Mouse (Mus musculus) erythroblast, embryonic 14.5 days (primary cell): ENCODE data around the gene Cetn3. TPM values are rescaled to one million over a fixed set of nuclear protein-coding genes. Genes with fewer than 3 reads are reported as not detected.

Experiments
- H3K27me3 ChIP-seq: 2 replicates; pipeline ENCODE4 v1.6.1; 2012; ENCODE audit warnings: inconsistent platforms; ENCODE audit not compliant: control insufficient read depth
- H3K36me3 ChIP-seq: 2 replicates; pipeline ENCODE4 v1.6.1; 2012; ENCODE audit warnings: mild to moderate bottlenecking, inconsistent platforms; ENCODE audit not compliant: control insufficient read depth
- H3K4me1 ChIP-seq: 2 replicates; pipeline ENCODE4 v1.6.1; 2012; ENCODE audit warnings: inconsistent platforms; ENCODE audit not compliant: control insufficient read depth
- H3K4me3 ChIP-seq: replicated peaks from 2 replicates; pipeline ENCODE3; 2012; ENCODE audit warnings: moderate library complexity, mild to moderate bottlenecking, inconsistent platforms
- H3K9me3 ChIP-seq: 2 replicates; pipeline ENCODE4 v1.6.1; 2012; ENCODE audit warnings: low read length, inconsistent platforms, mixed read lengths; ENCODE audit not compliant: control insufficient read depth
- GATA1 ChIP-seq: IDR thresholded peaks from 2 replicates; pipeline ENCODE4 v1.6.1; 2012; ENCODE audit warnings: low read length, inconsistent platforms, mixed read lengths
- TAL1 ChIP-seq: IDR thresholded peaks from 3 replicates; pipeline ENCODE4 v1.6.1; 2012; ENCODE audit warnings: low read length, inconsistent platforms, mixed read lengths
- polyA plus RNA-seq: library from polyadenylated mRNA; stranded (reverse); fragments of >175 nt; gene quantifications from 2 replicates; pipeline ENCODE4 v1.2.3, GENCODE M21; 2012

Gene Cetn3
- 0.50 and 1.0 TPM in 2 replicates for polyA plus RNA-seq

DNA sequence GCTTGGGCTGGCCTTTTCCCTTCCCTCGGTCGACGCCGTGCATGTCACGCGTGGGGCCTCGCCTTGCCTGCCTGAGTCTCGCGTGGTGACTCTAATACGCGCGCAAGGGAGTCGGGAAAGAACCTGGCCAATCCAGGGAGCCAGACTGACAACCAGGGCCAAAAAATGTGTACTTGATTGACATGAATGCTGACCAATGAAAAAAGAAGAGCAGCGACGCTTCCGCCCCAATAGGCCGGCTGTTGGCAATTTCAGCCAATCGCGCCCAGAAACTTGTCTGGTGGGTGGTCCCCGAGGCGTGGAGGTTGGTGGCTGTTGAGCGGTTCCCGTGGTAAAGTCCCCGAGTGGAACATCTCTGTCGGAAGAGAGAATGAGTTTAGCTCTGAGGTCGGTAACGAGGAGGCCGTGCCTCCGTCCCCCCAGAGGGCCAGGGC is at the start of gene Cetn3:
Gene Cetn3, plus strand, starts transcription at position 107 of the 434 bp plus-strand sequence.
- Histone ChIP-seq H3K9me3 (no peaks in the 10 kb centered on the region), H3K27me3 (no peaks in the 10 kb centered on the region), H3K4me1 (peaks cover 25% of the 10 kb centered on the region), H3K36me3 (peaks cover 31% of the 10 kb centered on the region), H3K4me3 (peak within 1 kb of the TSS; percentile 78)
- TF ChIP-seq GATA1 = no peak
- TF ChIP-seq TAL1 = no peak

DNA sequence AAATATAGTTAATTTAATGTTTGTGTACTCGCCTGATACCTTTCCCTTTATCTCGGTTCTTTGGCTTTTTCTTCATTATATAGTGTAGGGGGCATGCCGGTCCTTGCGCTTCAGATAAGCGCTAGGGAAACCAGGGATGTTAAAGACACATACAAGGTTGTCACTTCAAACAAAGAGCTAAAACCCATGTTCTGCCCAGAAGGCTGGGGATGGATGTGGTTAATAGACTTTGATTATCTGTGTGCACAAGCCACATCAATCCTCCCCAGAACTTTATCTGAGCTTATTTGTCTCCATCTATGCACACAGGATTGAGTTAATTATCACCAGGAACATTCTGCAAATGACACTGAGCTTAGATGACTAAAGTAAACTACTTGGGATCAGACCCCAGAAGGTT is 46.3 kb upstream of the Cetn3 start:
- H3K36me3 ChIP-seq = no peaks in the 10 kb centered on the region
- H3K27me3 ChIP-seq = no peaks in the 10 kb centered on the region
- H3K4me3 ChIP-seq = no peak overlapping the region
- peaks cover 14% of the 10 kb centered on the region for H3K4me1 ChIP-seq
- H3K9me3 ChIP-seq = no peaks in the 10 kb centered on the region
- TF ChIP-seq TAL1 = no peak
- TF ChIP-seq GATA1 = no peak

DNA sequence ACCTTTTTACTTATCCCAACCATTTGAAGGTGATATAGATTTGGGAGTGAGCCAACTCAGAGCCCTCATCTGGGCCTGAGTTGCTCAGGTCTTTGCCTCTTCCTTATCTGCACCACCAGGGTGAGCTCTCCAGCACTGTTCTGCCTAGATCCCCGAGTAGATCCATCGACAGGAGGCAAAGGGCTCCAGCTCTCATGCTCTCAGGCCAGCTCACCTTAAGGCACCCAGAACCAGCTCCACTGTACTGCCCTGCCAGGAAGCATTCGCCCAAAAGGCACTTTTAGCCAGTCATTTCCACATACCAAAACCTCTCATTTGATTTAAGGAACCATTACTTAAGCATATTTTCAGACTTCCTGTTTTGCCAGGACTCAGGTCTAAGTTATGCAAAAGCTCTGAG is 42.0 kb upstream of the Cetn3 start:
- Histone ChIP-seq H3K9me3 (no peaks in the 10 kb centered on the region), H3K27me3 (no peaks in the 10 kb centered on the region), H3K4me3 (no peak overlapping the region), H3K36me3 (no peaks in the 10 kb centered on the region), H3K4me1 (peaks cover 41% of the 10 kb centered on the region)
- TF ChIP-seq TAL1 (no peak), GATA1 (no peak)

DNA sequence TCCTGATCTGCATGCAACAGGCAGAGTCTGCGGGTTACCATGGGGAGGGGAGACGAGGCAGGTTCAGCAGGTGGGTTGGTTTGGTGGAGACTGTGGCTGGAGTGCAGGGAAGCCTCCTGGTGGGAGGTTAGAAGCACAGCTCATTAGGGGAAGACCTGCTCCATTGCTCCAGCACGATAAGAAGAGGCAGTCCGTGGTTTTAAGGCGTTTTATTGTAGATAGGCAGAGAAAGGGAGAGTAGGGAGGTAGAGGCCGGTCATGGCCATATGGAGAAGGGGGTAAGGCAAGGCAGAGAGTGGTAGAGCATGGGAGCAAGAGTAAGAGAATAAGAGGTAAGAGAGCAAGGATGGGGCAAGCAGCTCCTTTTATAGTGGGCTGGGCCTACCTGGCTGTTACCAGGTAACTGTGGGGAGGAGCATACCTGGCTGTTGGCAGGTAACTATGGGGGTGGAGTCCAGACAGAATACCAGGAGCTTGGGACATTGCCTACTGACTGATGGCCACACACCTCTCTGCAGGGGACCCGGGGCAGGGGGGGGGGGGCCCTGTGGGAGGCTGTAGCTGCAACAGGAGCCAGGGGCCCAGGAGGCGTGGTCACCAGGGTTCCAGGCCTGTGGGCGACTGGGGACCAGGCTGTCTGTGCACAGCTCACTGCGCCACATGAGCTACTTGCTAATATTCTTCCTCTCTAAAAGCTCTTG is 39.3 kb upstream of the Cetn3 start:
- Histone ChIP-seq H3K27me3 (no peaks in the 10 kb centered on the region), H3K4me1 (peaks cover 36% of the 10 kb centered on the region), H3K9me3 (no peaks in the 10 kb centered on the region), H3K36me3 (no peaks in the 10 kb centered on the region), H3K4me3 (no peak overlapping the region)
- TF ChIP-seq TAL1 (no peak), GATA1 (no peak)

DNA sequence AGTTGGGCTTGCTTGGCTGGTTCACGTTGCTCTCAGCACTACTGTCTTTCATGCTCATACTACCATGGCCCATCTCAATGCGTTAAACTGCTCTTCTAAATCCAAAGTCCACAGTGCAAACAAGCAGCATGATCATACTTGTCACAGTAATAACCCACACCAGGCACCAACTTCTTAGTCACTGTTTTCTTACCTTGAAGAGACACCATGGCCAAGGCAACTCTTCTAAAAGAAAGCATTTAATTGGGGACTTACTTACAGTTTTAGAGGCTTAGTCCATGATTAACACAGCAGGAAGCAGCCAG is 38.8 kb upstream of the Cetn3 start:
- H3K4me3 ChIP-seq = no peak overlapping the region
- peaks cover 36% of the 10 kb centered on the region for H3K4me1 ChIP-seq
- no peaks in the 10 kb centered on the region for H3K27me3 ChIP-seq
- no peak for TF ChIP-seq TAL1
- no peak for TF ChIP-seq GATA1
- no peaks in the 10 kb centered on the region for H3K9me3 ChIP-seq
- no peaks in the 10 kb centered on the region for H3K36me3 ChIP-seq

DNA sequence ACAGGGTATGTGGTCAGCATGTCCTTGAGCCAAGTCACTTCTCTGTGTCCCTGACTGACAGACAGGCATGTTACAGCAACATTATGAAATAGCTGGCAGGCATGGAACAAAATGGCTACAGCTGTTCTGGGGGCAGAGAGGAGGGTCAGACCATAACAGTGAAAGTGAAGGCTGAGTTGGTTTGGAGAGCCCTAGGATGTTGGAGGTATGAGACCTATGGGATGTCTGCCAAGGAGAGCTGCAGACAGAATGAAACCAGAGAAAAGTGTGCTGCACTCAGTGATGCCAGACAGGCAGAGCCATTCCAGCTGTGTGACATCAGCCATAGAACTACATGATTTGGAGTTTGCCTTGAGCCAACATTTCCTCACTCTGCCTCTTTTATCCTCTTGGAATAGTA is 28.0 kb upstream of the Cetn3 start:
- TF ChIP-seq GATA1 = no peak
- no peak for TF ChIP-seq TAL1
- H3K9me3 ChIP-seq = no peaks in the 10 kb centered on the region
- no peak overlapping the region for H3K4me3 ChIP-seq
- no peaks in the 10 kb centered on the region for H3K4me1 ChIP-seq
- no peaks in the 10 kb centered on the region for H3K36me3 ChIP-seq
- no peaks in the 10 kb centered on the region for H3K27me3 ChIP-seq

DNA sequence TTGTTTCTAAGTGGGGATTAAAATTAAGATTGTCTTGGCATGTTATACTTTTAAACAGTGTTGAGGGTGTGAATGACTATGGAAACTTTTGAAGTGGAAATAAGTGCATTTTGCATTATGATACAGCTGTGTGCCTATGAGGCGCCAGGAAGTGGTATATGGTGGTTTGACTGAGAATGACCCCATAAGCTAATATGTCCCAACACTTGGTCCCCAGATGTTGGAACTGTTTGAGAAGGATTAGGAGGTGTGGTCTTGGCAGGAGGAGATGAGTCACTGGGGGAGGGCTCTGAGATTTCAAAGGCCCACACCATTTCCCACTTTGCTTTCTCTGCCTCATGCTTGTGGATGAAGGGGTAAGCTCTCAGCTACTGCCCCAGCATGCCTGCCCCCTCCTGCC is 27.6 kb upstream of the Cetn3 start:
- TF ChIP-seq TAL1 = no peak
- no peaks in the 10 kb centered on the region for H3K9me3 ChIP-seq
- H3K4me3 ChIP-seq = no peak overlapping the region
- no peaks in the 10 kb centered on the region for H3K4me1 ChIP-seq
- H3K36me3 ChIP-seq = no peaks in the 10 kb centered on the region
- no peaks in the 10 kb centered on the region for H3K27me3 ChIP-seq

DNA sequence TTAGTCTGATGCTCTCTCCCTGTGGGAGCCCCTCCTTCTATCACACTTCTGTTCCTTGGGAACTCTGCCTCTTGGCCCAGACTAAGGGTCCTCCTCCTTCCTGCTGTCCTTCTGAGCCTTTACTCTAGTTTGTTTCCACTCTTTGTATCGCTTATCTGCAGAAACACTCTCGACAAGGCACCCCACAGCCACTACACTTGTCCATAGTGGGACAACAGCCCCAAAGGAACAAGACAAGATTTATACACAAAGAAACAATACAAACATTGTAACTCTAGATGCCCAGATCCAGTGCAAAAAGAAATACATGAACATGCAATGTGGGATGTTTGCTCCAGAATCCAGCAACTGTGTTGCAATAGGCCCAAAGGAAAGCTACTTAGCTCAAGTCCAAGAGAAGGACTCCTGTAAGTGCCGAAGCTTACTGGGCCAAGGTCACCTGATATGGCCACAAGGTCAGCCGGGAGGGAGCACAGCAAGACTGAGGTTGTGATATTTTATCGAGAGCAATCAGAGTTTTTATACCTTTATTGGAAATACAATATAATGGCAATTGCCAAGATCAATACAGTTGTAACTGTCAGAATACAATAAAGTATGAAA is 25.7 kb upstream of the Cetn3 start:
- Histone ChIP-seq H3K9me3 (no peaks in the 10 kb centered on the region), H3K4me1 (peaks cover 2% of the 10 kb centered on the region; the same call in 1 of the 2 replicates), H3K36me3 (no peaks in the 10 kb centered on the region), H3K27me3 (no peaks in the 10 kb centered on the region), H3K4me3 (no peak overlapping the region)
- TF ChIP-seq GATA1 = no peak
- no peak for TF ChIP-seq TAL1

DNA sequence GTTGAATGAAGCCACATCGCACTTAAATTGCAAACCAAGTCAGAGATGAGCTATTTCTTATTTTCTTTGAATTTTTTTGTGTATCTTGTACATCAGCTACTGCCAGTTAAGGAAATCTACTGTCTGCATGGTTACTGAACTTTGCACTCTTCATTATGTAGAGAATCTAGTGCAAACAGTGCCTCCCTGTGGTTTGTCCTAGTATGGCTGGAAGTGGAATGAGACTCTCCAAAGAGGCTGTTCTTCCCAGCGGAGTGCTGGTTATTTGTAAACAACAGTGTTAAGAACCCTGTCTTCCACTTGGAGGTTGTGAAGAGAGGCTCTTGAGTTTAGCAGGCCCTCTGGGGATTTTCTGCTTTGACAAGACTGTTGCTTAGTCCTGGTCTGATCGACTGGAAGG is 22.5 kb upstream of the Cetn3 start:
- H3K36me3 ChIP-seq = no peaks in the 10 kb centered on the region
- H3K4me3 ChIP-seq = no peak overlapping the region
- H3K27me3 ChIP-seq = no peaks in the 10 kb centered on the region
- H3K4me1 ChIP-seq = peaks cover 2% of the 10 kb centered on the region; the same call in 1 of the 2 replicates
- no peaks in the 10 kb centered on the region for H3K9me3 ChIP-seq
- TF ChIP-seq GATA1 = no peak
- TF ChIP-seq TAL1 = no peak
